Mouse (Mus musculus): Measurements from ENCODE around the gene Tnik. TPM values are rescaled to one million over a fixed set of nuclear protein-coding genes. Genes with fewer than 3 reads are reported as not detected.

Gene Tnik
- polyA plus RNA-seq, 1 experiment from 2014 or later = 10.3 TPM

GRCm38 (mm10) chr3:28358391-28358790 is 95.4 kb downstream of the Tnik start:
- Histone ChIP-seq H3K4me1 (replicated peaks) (peaks cover 5% of the 10 kb centered on the region), H3K27ac (no peak overlapping the region), H3K9ac (no peak overlapping the region), H3K9me3 (replicated peaks) (no peaks in the 10 kb centered on the region), H3K27me3 (no peaks in the 10 kb centered on the region), H3K4me3 (no peak overlapping the region), H3K4me2 (no peak overlapping the region), H3K36me3 (no peaks in the 10 kb centered on the region)
- WGBS = 66% methylated on average over 2 of the region's 2 CpGs
- no peak for ATAC-seq (replicated peaks; ENCODE audit: insufficient number of reproducible peaks, insufficient read depth, low FRiP score, low read depth)

GRCm38 (mm10) chr3:28359138-28359537 is 96.1 kb downstream of the Tnik start:
- WGBS = 31% methylated on average over 6 of the region's 6 CpGs
- Histone ChIP-seq H3K36me3 (no peaks in the 10 kb centered on the region), H3K27me3 (no peaks in the 10 kb centered on the region), H3K27ac (no peak overlapping the region), H3K4me2 (no peak overlapping the region), H3K9ac (no peak overlapping the region), H3K4me3 (no peak overlapping the region), H3K4me1 (replicated peaks) (peaks cover 5% of the 10 kb centered on the region), H3K9me3 (replicated peaks) (no peaks in the 10 kb centered on the region)
- no peak for ATAC-seq (replicated peaks; ENCODE audit: insufficient number of reproducible peaks, insufficient read depth, low FRiP score, low read depth)

GRCm38 (mm10) chr3:28361056-28361455 is 98.0 kb downstream of the Tnik start:
- Histone ChIP-seq H3K36me3 (no peaks in the 10 kb centered on the region), H3K9me3 (replicated peaks) (no peaks in the 10 kb centered on the region), H3K9ac (no peak overlapping the region), H3K4me1 (replicated peaks) (peaks cover 5% of the 10 kb centered on the region), H3K27me3 (no peaks in the 10 kb centered on the region), H3K4me3 (no peak overlapping the region), H3K4me2 (no peak overlapping the region), H3K27ac (no peak overlapping the region)
- 90% methylated on average over 6 of the region's 6 CpGs for WGBS
- no peak for ATAC-seq (replicated peaks; ENCODE audit: insufficient number of reproducible peaks, insufficient read depth, low FRiP score, low read depth)

GRCm38 (mm10) chr3:28363441-28364125 is 100.6 kb downstream of the Tnik start:
- 55% methylated on average over 5 of the region's 5 CpGs for WGBS
- no peak for ATAC-seq (replicated peaks; ENCODE audit: insufficient number of reproducible peaks, insufficient read depth, low FRiP score, low read depth)
- no peak overlapping the region for H3K9ac ChIP-seq

GRCm38 (mm10) chr3:28368746-28369145 is 105.7 kb downstream of the Tnik start:
- no peak overlapping the region for H3K27ac ChIP-seq
- no peak overlapping the region for H3K4me2 ChIP-seq
- ATAC-seq (replicated peaks; ENCODE audit: insufficient number of reproducible peaks, insufficient read depth, low FRiP score, low read depth) = no peak
- H3K4me3 ChIP-seq = no peak overlapping the region
- no peaks in the 10 kb centered on the region for H3K27me3 ChIP-seq
- WGBS = 85% methylated on average over 5 of the region's 5 CpGs
- no peaks in the 10 kb centered on the region for H3K9me3 ChIP-seq (replicated peaks)
- H3K4me1 ChIP-seq (replicated peaks) = peaks cover 7% of the 10 kb centered on the region; the same call in 1 of the 2 replicates
- H3K36me3 ChIP-seq = no peaks in the 10 kb centered on the region
- no peak overlapping the region for H3K9ac ChIP-seq

More at GRCm38 (mm10) chr3:28363441-28364125, 100.6 kb downstream of the Tnik start:
- Histone ChIP-seq H3K27me3 (no peaks in the 10 kb centered on the region), H3K4me3 (no peak overlapping the region), H3K4me1 (replicated peaks) (peaks cover 5% of the 10 kb centered on the region), H3K9me3 (replicated peaks) (no peaks in the 10 kb centered on the region), H3K4me2 (no peak overlapping the region), H3K27ac (no peak overlapping the region), H3K36me3 (no peaks in the 10 kb centered on the region)

- Histone ChIP-seq H3K4me3 (no peak overlapping the region), H3K36me3 (no peaks in the 10 kb centered on the region), H3K27ac (no peak overlapping the region), H3K9me3 (replicated peaks) (no peaks in the 10 kb centered on the region), H3K27me3 (no peaks in the 10 kb centered on the region), H3K4me2 (no peak overlapping the region), H3K9ac (no peak overlapping the region), H3K4me1 (replicated peaks) (peaks cover 7% of the 10 kb centered on the region; the same call in 1 of the 2 replicates)
- 86% methylated on average over 1 of the region's 1 CpGs for WGBS
- ATAC-seq (replicated peaks; ENCODE audit: insufficient number of reproducible peaks, insufficient read depth, low FRiP score, low read depth) = no peak
These were observed 106.3 kb downstream of the Tnik start for GRCm38 (mm10) chr3:28369266-28369665.

GRCm38 (mm10) chr3:28369698-28370097 is 106.7 kb downstream of the Tnik start:
- ATAC-seq (replicated peaks; ENCODE audit: insufficient number of reproducible peaks, insufficient read depth, low FRiP score, low read depth) = no peak
- Histone ChIP-seq H3K27me3 (no peaks in the 10 kb centered on the region), H3K4me3 (no peak overlapping the region), H3K9me3 (replicated peaks) (no peaks in the 10 kb centered on the region), H3K9ac (no peak overlapping the region), H3K27ac (no peak overlapping the region), H3K36me3 (no peaks in the 10 kb centered on the region), H3K4me2 (no peak overlapping the region), H3K4me1 (replicated peaks) (peaks cover 7% of the 10 kb centered on the region; the same call in 1 of the 2 replicates)
- WGBS = 45% methylated on average over 5 of the region's 5 CpGs

GRCm38 (mm10) chr3:28371583-28371982 is 108.6 kb downstream of the Tnik start:
- Histone ChIP-seq H3K4me2 (no peak overlapping the region), H3K27ac (no peak overlapping the region), H3K4me1 (replicated peaks) (peaks cover 7% of the 10 kb centered on the region; the same call in 1 of the 2 replicates), H3K9ac (no peak overlapping the region), H3K36me3 (no peaks in the 10 kb centered on the region), H3K9me3 (replicated peaks) (no peaks in the 10 kb centered on the region), H3K4me3 (no peak overlapping the region), H3K27me3 (no peaks in the 10 kb centered on the region)
- 79% methylated on average over 1 of the region's 1 CpGs for WGBS
- ATAC-seq (replicated peaks; ENCODE audit: insufficient number of reproducible peaks, insufficient read depth, low FRiP score, low read depth) = no peak

GRCm38 (mm10) chr3:28372459-28372858 is 109.4 kb downstream of the Tnik start:
- Histone ChIP-seq H3K4me1 (replicated peaks) (peaks cover 7% of the 10 kb centered on the region; the same call in 1 of the 2 replicates), H3K4me2 (no peak overlapping the region), H3K9ac (no peak overlapping the region), H3K4me3 (no peak overlapping the region), H3K27ac (no peak overlapping the region), H3K27me3 (no peaks in the 10 kb centered on the region), H3K36me3 (no peaks in the 10 kb centered on the region), H3K9me3 (replicated peaks) (no peaks in the 10 kb centered on the region)
- no peak for ATAC-seq (replicated peaks; ENCODE audit: insufficient number of reproducible peaks, insufficient read depth, low FRiP score, low read depth)
- WGBS = 75% methylated on average over 2 of the region's 2 CpGs

- no peaks in the 10 kb centered on the region for H3K36me3 ChIP-seq
- no peaks in the 10 kb centered on the region for H3K27me3 ChIP-seq
- H3K4me2 ChIP-seq = no peak overlapping the region
- H3K4me3 ChIP-seq = no peak overlapping the region
- H3K27ac ChIP-seq = no peak overlapping the region
- WGBS = 83% methylated on average over 6 of the region's 6 CpGs
- H3K9me3 ChIP-seq (replicated peaks) = no peaks in the 10 kb centered on the region
- 0 out of 2 replicates have a peak, but pooled peaks cover 7% of the 10 kb centered on the region for H3K4me1 ChIP-seq (replicated peaks)
- no peak overlapping the region for H3K9ac ChIP-seq
- ATAC-seq (replicated peaks; ENCODE audit: insufficient number of reproducible peaks, insufficient read depth, low FRiP score, low read depth) = no peak
These were observed 111.9 kb downstream of the Tnik start for GRCm38 (mm10) chr3:28374738-28375510.

GRCm38 (mm10) chr3:28380224-28380623 is 117.2 kb downstream of the Tnik start:
- H3K9ac ChIP-seq = no peak overlapping the region
- H3K4me2 ChIP-seq = no peak overlapping the region
- H3K9me3 ChIP-seq (replicated peaks) = no peaks in the 10 kb centered on the region
- ATAC-seq (replicated peaks; ENCODE audit: insufficient number of reproducible peaks, insufficient read depth, low FRiP score, low read depth) = no peak
- 53% methylated on average over 2 of the region's 2 CpGs for WGBS
- H3K4me1 ChIP-seq (replicated peaks) = no peaks in the 10 kb centered on the region; the same call in 1 of the 2 replicates
- H3K27ac ChIP-seq = no peak overlapping the region
- H3K36me3 ChIP-seq = no peaks in the 10 kb centered on the region
- H3K4me3 ChIP-seq = no peak overlapping the region
- H3K27me3 ChIP-seq = no peaks in the 10 kb centered on the region
